Mouse (Mus musculus) MEL (cell line): Measurements from ENCODE around the gene Gm5678. TPM values are rescaled to one million over a fixed set of nuclear protein-coding genes. Genes with fewer than 3 reads are reported as not detected.

Experiments
- DNase-seq: peaks from one replicate; pipeline ENCODE4 v3.0.0; 2011; ENCODE audit warnings: low read depth, low spot score
- H3K27ac ChIP-seq: 2 replicates; pipeline ENCODE4 v1.5.1; 2012; ENCODE audit warnings: low read depth, mild to moderate bottlenecking, control low read depth, low read length, moderate library complexity; ENCODE audit not compliant: control insufficient read depth
- H3K27me3 ChIP-seq, 2 experiments: fragments of 150-350 bp in 1 of 2; sonication (generic) in 1 of 2; 2 replicates each; pipeline ENCODE4 v1.6.1; 2012; ENCODE audit warnings: low read length in 2 of 2, mild to moderate bottlenecking in 2 of 2, improper control_type of control experiment in 1 of 2, moderate library complexity in 1 of 2; ENCODE audit not compliant: insufficient read depth in 2 of 2, control insufficient read depth in 1 of 2
- H3K36me3 ChIP-seq, 2 experiments: 2 replicates each; pipeline ENCODE4 v1.6.1; 2012 to 2014; ENCODE audit warnings: low read length in 2 of 2, improper control_type of control experiment in 1 of 2, inconsistent platforms in 1 of 2, mild to moderate bottlenecking in 1 of 2; ENCODE audit not compliant: insufficient read depth in 2 of 2, control insufficient read depth in 1 of 2
- H3K4me1 ChIP-seq, 2 experiments: fragments of 150-350 bp in 1 of 2; sonication (generic) in 1 of 2; 2 replicates each; pipeline ENCODE4 v1.6.1; 2012; ENCODE audit warnings: low read length in 2 of 2, improper control_type of control experiment in 1 of 2, mild to moderate bottlenecking in 1 of 2; ENCODE audit not compliant: insufficient read depth in 2 of 2, control insufficient read depth in 1 of 2
- H3K4me3 ChIP-seq, 2 experiments: fragments of 150-350 bp in 1 of 2; sonication (generic) in 1 of 2; 2 replicates each; pipeline ENCODE4 v1.5.1; 2012; ENCODE audit warnings: low read depth in 2 of 2, low read length in 2 of 2, mild to moderate bottlenecking in 2 of 2, moderate library complexity in 2 of 2, control low read depth in 1 of 2, improper control_type of control experiment in 1 of 2; ENCODE audit not compliant: control insufficient read depth in 1 of 2, insufficient read depth in 1 of 2
- H3K79me2 ChIP-seq: 2 replicates; pipeline ENCODE4 v1.6.1; 2012; ENCODE audit warnings: mild to moderate bottlenecking, low read length, moderate library complexity; ENCODE audit not compliant: control insufficient read depth, poor library complexity, insufficient read depth
- H3K9ac ChIP-seq: 2 replicates; pipeline ENCODE4 v1.6.1; 2012; ENCODE audit warnings: low read depth, mild to moderate bottlenecking, control low read depth, low read length, moderate library complexity; ENCODE audit not compliant: control insufficient read depth, poor library complexity, severe bottlenecking
- H3K9me3 ChIP-seq: fragments of 150-350 bp; sonication (generic); replicated peaks from 2 replicates; pipeline ENCODE4 v1.6.1; 2012; ENCODE audit warnings: mild to moderate bottlenecking, low read length, improper control_type of control experiment, moderate library complexity; ENCODE audit not compliant: insufficient read depth
- BHLHE40 ChIP-seq: IDR thresholded peaks from 2 replicates; pipeline ENCODE4 v1.6.1; 2012; ENCODE audit warnings: low read depth, mild to moderate bottlenecking, inconsistent platforms, low read length, improper control_type of control experiment, borderline replicate concordance
- CTCF ChIP-seq, 3 experiments: IDR thresholded peaks in 2 of 3; conservative IDR thresholded peaks in 1 of 3; 2 replicates each; pipeline ENCODE4 v1.5.1; 2011 to 2012; ENCODE audit warnings: low read length in 3 of 3, low read depth in 2 of 3, mild to moderate bottlenecking in 2 of 3, improper control_type of control experiment in 1 of 3, inconsistent platforms in 1 of 3, mixed read lengths in 1 of 3, moderate library complexity in 1 of 3; ENCODE audit not compliant: control insufficient read depth in 1 of 3, insufficient read depth in 1 of 3, poor library complexity in 1 of 3, severe bottlenecking in 1 of 3
- ELF1 ChIP-seq: IDR thresholded peaks from 2 replicates; pipeline ENCODE4 v1.6.1; 2014; ENCODE audit warnings: low read depth, mild to moderate bottlenecking, inconsistent platforms, low read length, improper control_type of control experiment, moderate library complexity
- ETS1 ChIP-seq: IDR thresholded peaks from 2 replicates; pipeline ENCODE4 v1.6.1; 2012; ENCODE audit warnings: low read depth, mild to moderate bottlenecking, inconsistent platforms, low read length, improper control_type of control experiment, moderate library complexity
- GABPA ChIP-seq: IDR thresholded peaks from 2 replicates; pipeline ENCODE4 v1.6.1; 2012; ENCODE audit warnings: low read depth, mild to moderate bottlenecking, inconsistent platforms, low read length, improper control_type of control experiment, moderate library complexity
- GATA1 ChIP-seq: IDR thresholded peaks from 2 replicates; pipeline ENCODE4 v1.6.1; 2011; ENCODE audit warnings: low read depth, low read length, improper control_type of control experiment
- HCFC1 ChIP-seq: IDR thresholded peaks from 2 replicates; pipeline ENCODE4 v1.6.1; 2012; ENCODE audit warnings: low read depth, mild to moderate bottlenecking, inconsistent platforms, low read length, improper control_type of control experiment, moderate library complexity
- KAT2A ChIP-seq: conservative IDR thresholded peaks from 2 replicates; pipeline ENCODE4 v1.6.1; 2012; ENCODE audit warnings: low read depth, low read length, improper control_type of control experiment, inconsistent platforms
- MAFK ChIP-seq: IDR thresholded peaks from 2 replicates; pipeline ENCODE4 v1.6.1; 2011; ENCODE audit warnings: low read depth, mild to moderate bottlenecking, low read length, improper control_type of control experiment, borderline replicate concordance
- MAX ChIP-seq: IDR thresholded peaks from 2 replicates; pipeline ENCODE4 v1.6.1; 2011; ENCODE audit warnings: low read length, improper control_type of control experiment
- MAZ ChIP-seq: IDR thresholded peaks from 2 replicates; pipeline ENCODE4 v1.6.1; 2012; ENCODE audit warnings: low read depth, mild to moderate bottlenecking, inconsistent platforms, low read length, improper control_type of control experiment
- MYB ChIP-seq: IDR thresholded peaks from 2 replicates; pipeline ENCODE4 v1.6.1; 2011; ENCODE audit warnings: mild to moderate bottlenecking, low read depth, low read length, improper control_type of control experiment
- MYC ChIP-seq: IDR thresholded peaks from 2 replicates; pipeline ENCODE4 v1.6.1; 2011; ENCODE audit warnings: low read depth, mild to moderate bottlenecking, low read length, improper control_type of control experiment, moderate library complexity
- NELFE ChIP-seq: IDR thresholded peaks from 2 replicates; pipeline ENCODE4 v1.6.1; 2011; ENCODE audit warnings: low read depth, low read length, improper control_type of control experiment
- NRF1 ChIP-seq: IDR thresholded peaks from 2 replicates; pipeline ENCODE4 v1.6.1; 2014; ENCODE audit warnings: low read depth, mild to moderate bottlenecking, inconsistent platforms, low read length, improper control_type of control experiment, moderate library complexity; ENCODE audit not compliant: poor library complexity, insufficient read depth, severe bottlenecking
- POLR2A ChIP-seq, 2 experiments: IDR thresholded peaks; 2 replicates each; pipeline ENCODE4 v1.6.1; 2011 to 2012; ENCODE audit warnings: low read length in 2 of 2, mild to moderate bottlenecking in 2 of 2, control low read depth in 1 of 2, improper control_type of control experiment in 1 of 2, low read depth in 1 of 2, moderate library complexity in 1 of 2; ENCODE audit not compliant: control insufficient read depth in 1 of 2, insufficient read depth in 1 of 2, poor library complexity in 1 of 2
- POLR2AphosphoS2 ChIP-seq: IDR thresholded peaks from 2 replicates; pipeline ENCODE4 v1.6.1; 2011; ENCODE audit warnings: low read length, improper control_type of control experiment
- POLR2AphosphoS5 ChIP-seq: IDR thresholded peaks from 2 replicates; pipeline ENCODE4 v1.6.1; 2012; ENCODE audit warnings: low read depth, borderline replicate concordance, mild to moderate bottlenecking, inconsistent platforms, low read length, moderate library complexity, mixed read lengths
- SIN3A ChIP-seq: IDR thresholded peaks from 2 replicates; pipeline ENCODE4 v1.6.1; 2012; ENCODE audit warnings: low read length, improper control_type of control experiment, inconsistent platforms
- TBP ChIP-seq: IDR thresholded peaks from 2 replicates; pipeline ENCODE4 v1.8.0; 2011; ENCODE audit warnings: low read depth, low read length, improper control_type of control experiment
- TCF12 ChIP-seq: IDR thresholded peaks from 2 replicates; pipeline ENCODE4 v1.6.1; 2014; ENCODE audit warnings: low read depth, mild to moderate bottlenecking, inconsistent platforms, low read length, improper control_type of control experiment, moderate library complexity
- USF1 ChIP-seq: IDR thresholded peaks from 2 replicates; pipeline ENCODE4 v1.6.1; 2014; ENCODE audit warnings: low read depth, mild to moderate bottlenecking, inconsistent platforms, low read length, improper control_type of control experiment, moderate library complexity
- ZC3H11A ChIP-seq: IDR thresholded peaks from 2 replicates; pipeline ENCODE4 v1.6.1; 2012; ENCODE audit warnings: low read depth, mild to moderate bottlenecking, inconsistent platforms, low read length, improper control_type of control experiment
- ZMIZ1 ChIP-seq: IDR thresholded peaks from 2 replicates; pipeline ENCODE4 v1.6.1; 2012; ENCODE audit warnings: low read depth, mild to moderate bottlenecking, inconsistent platforms, low read length, improper control_type of control experiment, moderate library complexity
- ZNF384 ChIP-seq: IDR thresholded peaks from 2 replicates; pipeline ENCODE4 v1.6.1; 2012; ENCODE audit warnings: low read depth, mild to moderate bottlenecking, inconsistent platforms, low read length, improper control_type of control experiment
- polyA plus RNA-seq, 2 experiments: library from polyadenylated mRNA; stranded (reverse) in 1 of 2; unstranded in 1 of 2; fragments of >175 nt in 1 of 2; fragments of >200 nt in 1 of 2; gene quantifications; 2 replicates each; pipeline versions ENCODE4 v1.2.1 to v1.2.4; 2012; ENCODE audit warnings: low replicate concordance in 2 of 2, low read depth in 1 of 2; ENCODE audit not compliant: insufficient read length in 2 of 2, insufficient read depth in 1 of 2, missing spikeins in 1 of 2
- total RNA-seq: library from RNA; depleted of rRNA; stranded (reverse); fragments of 300-350 nt; gene quantifications from 2 replicates; pipeline ENCODE4 v1.2.3, GENCODE M21; 2012

The Gm5678 gene
- total and polyA plus RNA-seq, 3 experiments = 4.6 TPM; not detected in 2

DNA sequence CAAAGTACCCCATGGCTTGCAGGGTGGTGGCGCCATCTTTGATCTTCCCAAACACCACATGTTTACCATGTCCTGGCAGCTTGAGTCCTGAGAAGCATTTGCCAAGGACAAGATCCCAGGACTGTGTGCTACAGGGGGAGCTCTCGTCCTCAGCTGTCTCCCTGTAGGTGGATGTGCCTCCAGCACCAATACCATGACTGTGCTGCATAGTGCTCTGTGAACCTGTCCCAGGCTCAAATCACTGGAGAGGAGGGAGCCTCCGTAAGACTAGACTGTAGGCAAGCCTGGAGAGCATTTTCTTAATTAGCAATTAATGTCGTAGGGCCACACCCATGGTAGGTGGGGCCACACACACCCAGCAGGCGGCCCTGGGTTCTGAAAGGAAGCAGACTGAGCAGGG, 48.5 kb downstream of the Gm5678 start:
- H3K4me3 ChIP-seq = no peak overlapping the region
- no peak for DNase-seq
- TF ChIP-seq MAZ = no peak
- no peak for TF ChIP-seq ZC3H11A
- no peak for TF ChIP-seq POLR2A (IDR thresholded peaks at IDR 0.05; ENCODE audit: control insufficient read depth in 1 of 2, insufficient read depth in 1 of 2, low read depth in 1 of 2, low read length in 2 of 2, poor library complexity in 1 of 2)
- no peak for TF ChIP-seq ZMIZ1
- TF ChIP-seq NELFE = no peak
- TF ChIP-seq BHLHE40 = no peak
- no peak for TF ChIP-seq USF1
- no peak for TF ChIP-seq ELF1
- TF ChIP-seq GATA1 = no peak
- no peak for TF ChIP-seq MAX
- no peak for TF ChIP-seq MYB
- TF ChIP-seq HCFC1 = no peak
- TF ChIP-seq NRF1 = no peak

DNA sequence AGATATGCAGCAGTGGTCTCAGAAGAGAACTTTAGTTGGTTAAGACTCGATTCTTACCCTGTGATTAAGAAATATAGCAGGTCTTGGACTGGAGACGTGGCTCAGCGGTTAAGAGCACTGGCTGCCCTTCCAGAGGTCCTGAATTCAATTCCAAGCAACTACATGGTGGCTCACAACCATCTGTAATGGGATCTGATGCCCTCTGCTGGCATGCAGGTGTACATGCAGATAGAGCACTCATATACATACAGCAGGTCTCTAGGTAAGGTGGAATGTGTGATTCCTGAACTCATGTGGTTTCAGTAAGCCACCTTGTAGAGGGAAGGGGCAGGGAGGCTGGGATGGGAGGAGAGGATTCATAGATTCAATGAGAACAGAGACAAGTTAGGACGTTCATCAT, 50.3 kb downstream of the Gm5678 start:
- peaks cover 0 to 2% of the 10 kb centered on the region in 2 experiments; a peak in 1 of 4 replicates for H3K27me3 ChIP-seq
- H3K79me2 ChIP-seq = no peaks in the 10 kb centered on the region
- H3K36me3 ChIP-seq = no peaks in the 10 kb centered on the region
- no peaks in the 10 kb centered on the region for H3K9me3 ChIP-seq
- H3K4me1 ChIP-seq = no peaks in the 10 kb centered on the region
- TF ChIP-seq ZC3H11A (no peak), CTCF (IDR thresholded peaks at IDR 0.05 in 2 of 3, conservative IDR thresholded peaks at IDR 0.05 in 1 of 3; ENCODE audit: control insufficient read depth in 1 of 3, insufficient read depth in 1 of 3, low read depth in 2 of 3, low read length in 3 of 3, poor library complexity in 1 of 3, severe bottlenecking in 1 of 3) (peak in 2 of 3 experiments; percentile 12 to 32; a peak in 3 of 6 replicates)
- TF ChIP-seq, all 39 proteins: peak for 1
- no peak overlapping the region for H3K27ac ChIP-seq
- no peak for DNase-seq
- no peak overlapping the region for H3K4me3 ChIP-seq
- H3K9ac ChIP-seq = no peak overlapping the region

More for the DNA sequence above, 48.5 kb downstream of the Gm5678 start:
- no peak overlapping the region for H3K9ac ChIP-seq
- H3K9me3 ChIP-seq = no peaks in the 10 kb centered on the region
- no peaks in the 10 kb centered on the region for H3K36me3 ChIP-seq
- H3K27me3 ChIP-seq = peaks cover 0 to 2% of the 10 kb centered on the region in 2 experiments; a peak in 1 of 4 replicates
- H3K27ac ChIP-seq = no peak overlapping the region
- H3K79me2 ChIP-seq = no peaks in the 10 kb centered on the region
- no peaks in the 10 kb centered on the region for H3K4me1 ChIP-seq

DNA sequence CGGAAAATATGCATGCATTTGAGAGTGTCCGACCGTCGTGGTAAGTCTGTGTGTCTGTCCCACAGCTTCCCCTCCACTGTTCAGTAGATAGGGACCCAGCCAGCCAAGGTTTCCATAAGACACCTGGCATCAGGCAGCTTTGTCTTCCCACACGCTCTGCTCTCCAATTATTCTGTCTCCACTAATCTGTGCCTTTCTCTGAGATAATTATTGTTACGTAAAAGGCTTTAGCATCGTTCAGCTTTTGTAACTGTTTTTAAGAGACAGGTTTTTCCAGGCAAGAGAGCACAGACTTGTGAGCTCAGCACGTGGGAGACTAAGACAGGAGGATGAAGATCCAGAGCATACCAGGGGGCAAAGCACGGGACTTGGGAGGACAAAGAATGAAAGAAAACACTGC, 51.3 kb downstream of the Gm5678 start:
- peaks cover 0 to 2% of the 10 kb centered on the region in 2 experiments; a peak in 1 of 4 replicates for H3K27me3 ChIP-seq
- no peaks in the 10 kb centered on the region for H3K9me3 ChIP-seq
- H3K36me3 ChIP-seq = no peaks in the 10 kb centered on the region
- H3K27ac ChIP-seq = no peak overlapping the region
- no peaks in the 10 kb centered on the region for H3K4me1 ChIP-seq
- no peak overlapping the region for H3K9ac ChIP-seq
- no peak overlapping the region for H3K4me3 ChIP-seq
- no peak for TF ChIP-seq MAFK
- TF ChIP-seq CTCF (IDR thresholded peaks at IDR 0.05 in 2 of 3, conservative IDR thresholded peaks at IDR 0.05 in 1 of 3; ENCODE audit: control insufficient read depth in 1 of 3, insufficient read depth in 1 of 3, low read depth in 2 of 3, low read length in 3 of 3, poor library complexity in 1 of 3, severe bottlenecking in 1 of 3) = no peak
- no peak for TF ChIP-seq GABPA
- no peak for TF ChIP-seq KAT2A
- TF ChIP-seq NRF1 = no peak
- TF ChIP-seq POLR2AphosphoS2 = no peak
- TF ChIP-seq ZC3H11A = no peak
- no peak for TF ChIP-seq POLR2AphosphoS5
- no peak for TF ChIP-seq MYC
- TF ChIP-seq SIN3A = no peak
- TF ChIP-seq TCF12 = no peak
- TF ChIP-seq ETS1 = no peak
- no peak for TF ChIP-seq MAX
- no peak for TF ChIP-seq TBP
- no peak for TF ChIP-seq ZNF384
- DNase-seq = no peak
- no peaks in the 10 kb centered on the region for H3K79me2 ChIP-seq
